Mouse (Mus musculus) testis, postnatal 10 days (tissue): ENCODE measurements around the gene Rfc5.
"Not testable (repeated sequence)": the region's sequence is repeated elsewhere in the genome, so short reads cannot be mapped to it uniquely, and the experiment has no call there.

Experiments used
- DNase-seq: peaks from one replicate; pipeline ENCODE4 v3.0.0; 2021; ENCODE audit warnings: low spot score

Rfc5 gene

DNA sequence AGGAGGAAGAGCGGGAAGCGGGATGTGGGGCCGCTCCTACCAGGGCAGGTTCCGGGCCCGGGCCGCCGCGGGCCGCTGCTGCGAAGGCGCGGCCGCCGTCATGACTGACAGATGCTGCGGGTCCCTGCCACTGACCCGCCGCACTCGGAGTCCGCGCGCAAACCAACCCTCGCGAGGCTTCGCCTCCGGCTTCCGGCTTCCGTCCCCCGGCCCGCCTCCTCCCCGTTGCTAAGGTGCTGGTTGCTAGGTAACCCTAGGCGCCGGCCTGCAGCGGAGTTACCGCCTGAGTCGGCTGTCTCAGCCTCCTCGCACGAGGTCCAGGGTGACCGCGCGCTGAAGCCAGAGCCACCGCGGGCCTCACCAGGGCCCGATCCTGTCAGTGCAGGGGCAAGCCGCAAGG lies at the start of gene Rfc5:
Gene Rfc5 (minus strand): TSS at position 171 of the 400 bp plus-strand sequence.
- DNase-seq: peak; percentile 97

DNA sequence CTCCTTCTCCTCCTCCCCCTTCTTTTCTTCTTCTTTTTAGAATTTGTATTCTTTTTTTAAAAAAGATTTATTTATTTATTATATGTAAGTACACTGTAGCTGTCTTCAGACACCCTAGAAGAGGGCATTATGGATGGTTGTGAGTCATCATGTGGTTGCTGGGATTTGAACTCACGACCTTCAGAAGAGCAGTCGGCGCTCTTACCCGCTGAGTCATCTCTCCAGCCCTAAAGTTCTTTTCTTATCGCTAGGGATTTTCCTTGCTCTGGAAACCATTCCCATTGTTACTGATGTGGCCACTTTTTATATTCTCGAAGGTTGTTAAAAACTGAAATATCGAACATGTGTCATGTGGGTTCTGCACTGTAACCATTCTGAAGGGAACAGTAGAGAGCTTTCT lies 44.7 kb upstream of the Rfc5 start:
- DNase-seq: not testable (repeated sequence)

DNA sequence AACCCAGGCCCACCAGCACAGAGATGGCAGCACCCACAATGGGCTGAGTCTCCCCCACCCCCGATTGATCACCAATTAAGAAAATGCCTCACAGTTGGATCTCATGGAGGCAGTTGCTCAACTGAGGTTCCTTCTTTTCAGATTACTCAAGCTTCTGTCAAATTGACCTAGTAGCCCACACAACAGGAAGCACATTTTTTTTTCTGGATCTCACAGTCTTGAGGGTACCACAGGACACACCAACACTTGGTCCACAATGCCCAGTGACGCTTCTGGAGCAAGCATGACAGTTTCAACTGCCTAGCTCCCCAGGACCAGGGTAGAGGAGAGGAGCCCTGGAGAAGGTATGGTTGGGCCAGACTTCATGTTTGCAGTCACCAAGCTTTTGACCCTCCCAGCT lies 28.6 kb upstream of the Rfc5 start:
- no peak for DNase-seq

DNA sequence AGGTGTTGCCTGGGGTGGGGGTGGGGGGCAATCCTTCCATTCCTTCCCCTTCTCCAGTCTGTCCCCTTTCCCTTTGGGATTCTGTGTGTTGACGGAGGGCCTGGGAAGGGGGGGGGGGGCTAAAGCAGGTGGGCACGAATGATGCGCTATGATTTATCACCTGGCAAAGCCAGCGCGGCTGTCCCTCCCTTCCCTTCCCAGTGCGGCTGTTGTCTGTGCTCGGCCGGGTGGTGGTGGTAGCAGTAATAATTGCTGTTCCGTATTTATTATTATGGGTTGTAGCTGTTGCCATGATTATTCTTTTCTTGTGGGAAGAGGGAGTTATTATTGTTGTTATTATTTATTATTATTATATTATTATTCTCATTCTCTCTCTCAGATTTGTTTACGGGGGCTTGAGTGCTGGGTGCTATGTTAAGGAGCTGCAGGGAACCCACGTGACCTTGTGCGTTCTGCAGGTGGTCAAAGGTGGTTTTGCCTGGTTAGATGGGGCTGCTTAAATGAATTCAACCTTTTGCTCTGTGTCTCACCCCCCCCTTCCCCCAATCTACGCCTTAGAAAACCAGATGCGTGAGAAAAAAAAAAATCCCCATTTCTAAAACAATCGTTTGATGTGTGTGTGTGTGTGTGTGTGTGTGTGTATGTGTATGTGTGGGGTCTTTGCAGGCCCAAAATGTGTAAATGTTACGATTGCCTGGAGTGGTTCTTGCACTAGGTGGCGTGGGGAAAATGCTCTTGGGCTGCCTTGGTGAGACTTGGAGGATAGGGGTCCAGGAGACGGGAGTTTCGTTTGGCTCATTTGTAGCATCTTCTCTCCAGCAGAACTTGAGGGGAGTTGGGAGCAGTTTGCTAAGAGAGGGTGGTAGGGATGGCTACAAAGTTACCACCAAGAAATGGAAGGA lies 26.4 kb upstream of the Rfc5 start:
- no peak for DNase-seq

DNA sequence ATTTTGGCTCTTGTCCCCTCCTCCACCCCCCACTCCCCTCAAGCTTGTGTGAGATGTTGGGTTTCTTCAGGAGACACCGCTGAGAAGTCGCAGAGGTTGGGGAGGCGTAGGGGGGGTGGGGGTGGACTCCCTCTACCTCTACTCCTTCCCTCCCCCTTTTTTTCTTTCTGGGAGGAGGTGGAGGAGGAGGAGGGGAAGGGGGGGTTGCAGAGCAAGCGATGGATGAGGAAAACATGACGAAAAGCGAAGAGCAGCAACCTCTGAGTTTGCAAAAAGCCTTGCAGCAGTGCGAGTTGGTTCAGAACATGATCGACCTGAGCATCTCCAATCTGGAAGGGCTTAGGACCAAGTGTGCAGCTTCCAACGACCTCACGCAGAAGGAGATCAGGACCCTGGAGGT lies 25.8 kb upstream of the Rfc5 start:
- DNase-seq: no peak

DNA sequence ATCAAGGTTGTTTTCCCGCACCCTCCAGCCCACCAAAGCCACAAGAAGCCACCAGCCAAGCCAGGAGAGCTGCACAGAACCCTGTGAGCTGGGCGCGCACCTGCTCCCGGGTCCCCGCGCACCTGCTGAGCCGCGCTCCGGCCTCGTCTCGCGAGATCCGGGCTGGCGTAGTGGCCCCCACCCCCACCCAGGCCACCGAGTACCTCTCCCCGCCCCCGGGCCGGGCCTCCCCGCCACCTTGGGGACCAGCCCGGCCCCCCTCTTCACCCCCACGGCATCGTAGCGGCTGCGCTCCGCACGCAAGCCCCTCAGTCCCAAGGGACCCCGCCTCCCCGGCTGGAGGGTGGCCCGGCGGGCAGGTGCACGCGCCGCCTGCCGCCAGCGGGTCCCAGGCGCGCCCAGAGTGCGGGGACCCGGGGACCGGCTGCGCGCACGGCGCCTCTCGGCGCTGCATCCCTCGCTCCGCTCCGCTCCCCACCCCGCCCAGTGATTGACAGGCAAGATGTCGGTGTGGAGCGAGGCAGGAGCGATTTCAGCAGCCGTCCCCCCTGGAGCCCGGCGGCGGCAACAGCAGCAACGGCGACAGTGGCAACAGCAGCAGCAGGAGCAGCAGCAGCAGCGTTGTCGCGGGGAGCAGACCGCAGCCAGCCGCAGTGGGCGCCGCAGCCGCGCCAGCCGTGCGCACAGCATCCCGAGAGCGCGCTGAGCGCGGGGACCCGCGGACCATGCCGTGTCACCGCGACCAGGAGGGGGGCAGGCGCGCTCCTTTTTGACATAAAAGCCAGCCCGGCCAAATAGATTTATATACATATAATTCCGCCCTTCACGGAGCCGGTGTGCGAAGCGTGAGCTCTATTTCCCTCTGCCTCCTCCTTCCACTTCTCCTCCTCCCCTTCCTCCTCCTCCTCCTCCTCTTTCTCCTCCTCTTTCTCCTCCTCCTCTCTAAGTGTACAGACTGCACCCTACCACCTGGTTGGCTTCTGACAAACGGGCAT lies 25.0 kb upstream of the Rfc5 start, which contains the start of gene Ksr2:
Gene Ksr2 (plus strand): TSS at position 494 of the 995 bp plus-strand sequence.
- DNase-seq: peak; percentile 62

DNA sequence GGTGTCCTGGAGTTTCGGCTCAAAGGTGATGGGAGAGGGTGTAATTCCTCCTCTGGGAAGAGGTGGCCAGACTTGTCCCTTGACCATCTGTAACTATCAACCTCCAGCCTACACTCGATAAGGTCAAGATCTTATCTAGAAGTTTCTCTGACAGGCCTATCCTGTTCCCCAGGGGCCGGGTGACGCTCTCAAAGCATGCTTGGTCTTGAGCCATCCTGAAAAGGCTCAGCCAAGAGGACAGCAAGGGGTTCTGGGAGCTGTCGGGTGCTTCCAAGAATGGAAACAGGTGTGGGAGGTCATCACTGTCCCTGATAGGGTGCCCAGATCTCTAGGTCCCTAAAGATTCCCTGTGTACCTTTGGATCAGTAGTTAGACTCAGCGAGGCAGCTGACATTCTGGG lies 20.5 kb upstream of the Rfc5 start:
- no peak for DNase-seq

DNA sequence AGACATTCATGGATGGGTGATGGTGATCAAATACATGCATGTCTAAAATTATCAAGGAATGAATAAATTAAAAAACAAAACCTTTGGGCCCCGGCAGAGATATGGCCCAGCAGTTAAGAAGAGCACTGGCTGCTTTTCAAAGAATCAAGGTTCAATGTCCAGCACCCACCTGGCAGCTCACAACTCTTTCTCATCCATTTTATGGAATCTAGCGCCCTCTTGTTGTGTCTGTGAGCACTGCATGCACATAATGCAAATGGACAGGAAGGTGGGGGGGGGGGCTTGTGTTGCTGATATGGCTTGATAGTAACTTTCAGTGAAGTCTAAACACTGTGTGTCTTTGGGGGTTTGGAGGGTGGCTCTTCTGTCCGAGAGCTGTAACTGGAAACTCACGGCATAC lies 19.4 kb upstream of the Rfc5 start:
- no peak for DNase-seq

DNA sequence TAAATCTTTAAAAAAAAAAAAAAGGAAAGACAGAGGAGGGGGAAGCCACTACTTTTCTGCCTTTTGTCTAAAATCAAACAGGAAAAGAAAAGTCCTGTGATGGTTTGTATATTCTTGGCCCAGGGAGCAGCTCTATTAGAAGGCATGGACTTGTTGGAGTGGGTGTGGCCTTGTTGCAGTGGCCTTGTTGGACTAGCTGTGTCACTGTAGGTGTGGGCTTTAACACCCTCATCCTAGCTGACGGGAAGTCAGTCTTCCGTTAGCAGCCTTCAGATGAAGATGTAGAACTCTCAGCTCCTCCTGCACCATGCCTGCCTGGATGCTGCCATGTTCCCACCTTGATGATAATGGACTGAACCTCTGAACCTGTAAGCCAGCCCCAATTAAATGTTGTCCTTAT lies 15.8 kb upstream of the Rfc5 start:
- DNase-seq: not testable (repeated sequence)

DNA sequence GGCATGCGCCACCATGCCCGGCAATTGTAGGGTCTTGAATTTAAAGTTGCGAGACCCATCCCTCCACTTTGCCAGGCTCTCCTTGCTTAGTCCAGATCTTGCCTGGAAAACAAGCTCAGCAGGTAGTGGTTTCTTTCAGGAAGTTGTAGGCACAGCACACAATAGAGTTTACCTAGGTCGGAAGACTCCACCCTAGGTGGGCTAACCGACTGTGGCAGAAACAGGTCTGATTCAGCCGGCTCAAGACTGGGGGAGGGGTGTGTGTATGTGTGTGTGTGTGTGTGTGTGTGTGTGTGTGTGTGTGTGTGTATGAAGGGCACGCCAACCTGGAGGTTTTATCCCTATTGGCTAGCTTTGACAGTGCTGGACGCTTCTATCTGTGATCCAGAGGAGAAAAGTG lies 14.8 kb upstream of the Rfc5 start:
- no peak for DNase-seq

DNA sequence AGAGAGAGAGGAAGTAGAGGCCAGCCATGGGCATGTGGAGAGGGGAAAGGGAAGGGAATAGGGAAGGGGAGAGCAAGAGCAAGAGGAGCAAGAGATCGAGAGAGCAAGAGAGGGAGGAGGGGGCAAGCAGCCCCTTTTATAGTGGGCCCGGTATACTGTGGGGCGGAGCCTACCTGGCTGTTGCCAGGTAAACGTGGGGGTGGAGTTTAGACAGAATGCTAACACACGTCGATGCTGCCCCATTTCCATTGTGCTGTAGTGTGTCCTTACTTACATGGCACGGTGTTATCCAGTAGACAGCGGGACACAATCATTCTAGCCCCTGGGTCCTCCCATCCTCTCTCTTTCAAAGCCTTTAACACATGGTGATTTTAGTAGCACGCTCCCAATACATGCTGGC lies 10.4 kb upstream of the Rfc5 start:
- no peak for DNase-seq

DNA sequence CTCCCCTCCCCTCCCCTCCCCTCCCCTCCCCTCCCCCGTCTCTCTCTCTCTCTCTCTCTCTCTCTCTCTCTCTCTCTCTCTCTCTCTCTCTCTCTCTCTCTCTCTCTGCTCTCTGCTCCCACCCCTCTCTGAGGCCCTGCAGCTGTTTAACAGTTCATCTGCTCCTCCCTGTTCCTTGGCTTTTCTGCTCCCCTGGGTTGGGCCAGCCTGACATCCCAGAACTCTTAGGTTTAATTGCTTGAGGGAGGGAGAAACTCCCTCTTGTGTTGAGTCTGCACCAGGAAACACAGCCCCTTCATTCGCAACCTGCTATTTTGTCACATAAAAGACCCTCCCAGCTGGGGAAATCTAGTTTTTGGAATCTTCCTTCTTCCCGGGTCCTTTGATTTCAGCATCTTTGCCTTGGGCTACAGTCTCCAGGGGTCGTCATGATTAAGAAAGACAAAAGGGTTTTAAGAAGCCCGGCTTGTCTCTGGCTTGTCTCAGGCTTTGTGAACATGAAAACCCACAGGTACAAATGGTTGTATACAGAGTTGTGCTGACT lies 9.2 kb upstream of the Rfc5 start:
- DNase-seq: no peak

DNA sequence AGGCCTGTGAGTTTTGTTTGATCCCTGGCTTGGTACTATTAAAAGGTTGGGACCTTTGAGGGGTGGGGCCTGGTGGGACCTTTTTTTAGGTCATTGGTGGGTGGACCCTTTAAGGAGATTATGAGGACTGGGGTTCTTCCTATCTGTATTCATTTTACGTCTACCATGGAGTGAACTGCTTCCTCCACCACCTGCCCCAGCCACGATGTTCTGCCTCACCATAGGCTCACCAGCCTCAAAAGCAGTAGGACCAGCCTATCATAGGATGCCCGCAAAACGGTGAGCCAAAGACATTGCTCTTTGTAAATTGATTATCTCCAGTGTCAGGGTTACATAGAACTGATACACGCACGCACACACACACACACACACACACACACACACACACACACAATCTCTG lies 8.5 kb upstream of the Rfc5 start:
- no peak for DNase-seq

DNA sequence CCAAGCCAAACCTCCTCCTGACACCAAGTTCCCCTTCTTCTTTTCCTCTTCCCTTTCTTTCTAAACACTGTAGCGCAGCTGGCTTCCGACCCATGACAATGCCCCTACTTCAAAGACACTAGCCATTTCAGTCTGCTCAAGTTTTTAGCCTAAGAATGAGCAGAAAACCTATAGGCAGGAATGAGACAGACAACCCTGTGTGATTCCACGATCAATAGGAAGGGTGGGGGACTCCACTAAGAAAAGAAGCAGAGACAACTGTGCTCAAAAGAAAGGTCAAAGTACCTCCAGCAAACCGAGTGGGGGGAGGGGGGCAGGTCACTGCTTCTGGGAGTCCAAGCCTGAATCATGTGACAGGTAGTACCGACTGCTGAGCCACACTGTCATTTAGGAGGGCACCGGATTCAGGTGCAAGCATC lies 7.8 kb upstream of the Rfc5 start:
- no peak for DNase-seq

DNA sequence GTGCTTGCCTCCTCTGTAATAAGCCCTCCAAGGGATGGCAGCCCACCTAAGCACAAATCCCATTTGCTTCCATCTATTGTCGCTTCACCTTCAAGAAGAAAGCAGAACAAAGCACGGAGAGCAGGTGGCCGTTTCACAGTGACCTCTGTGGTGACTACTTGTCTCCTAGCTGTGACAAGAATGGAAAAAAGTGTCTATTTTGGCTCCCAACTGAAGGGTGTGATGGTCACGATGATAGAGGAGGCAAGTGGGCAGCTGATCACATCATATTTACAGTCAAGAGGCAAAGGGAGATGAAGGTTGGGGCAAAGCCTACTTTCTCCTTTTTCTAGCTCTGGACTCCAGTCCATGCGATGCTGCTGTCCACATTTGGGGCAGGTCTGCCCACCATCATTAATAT lies 7.0 kb upstream of the Rfc5 start:
- no peak for DNase-seq

DNA sequence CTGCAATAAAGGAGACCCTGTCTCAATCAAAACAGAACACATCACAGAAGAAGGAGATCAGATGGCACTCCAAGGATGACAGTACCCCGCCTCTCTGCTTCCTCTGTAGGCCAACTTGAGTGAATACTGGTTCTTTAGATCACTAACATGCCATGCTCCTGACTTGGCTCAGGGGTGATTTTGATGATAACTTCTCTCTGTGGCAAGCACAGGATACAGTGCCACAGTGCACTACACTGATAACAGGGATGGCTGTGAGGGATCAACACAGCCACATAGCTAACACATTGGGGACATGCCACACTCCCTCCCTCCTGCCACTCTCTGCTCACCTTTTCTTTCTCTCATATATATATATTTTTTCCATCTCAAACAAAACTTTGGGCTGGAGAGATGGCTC lies 2.0 kb upstream of the Rfc5 start:
- DNase-seq: no peak

DNA sequence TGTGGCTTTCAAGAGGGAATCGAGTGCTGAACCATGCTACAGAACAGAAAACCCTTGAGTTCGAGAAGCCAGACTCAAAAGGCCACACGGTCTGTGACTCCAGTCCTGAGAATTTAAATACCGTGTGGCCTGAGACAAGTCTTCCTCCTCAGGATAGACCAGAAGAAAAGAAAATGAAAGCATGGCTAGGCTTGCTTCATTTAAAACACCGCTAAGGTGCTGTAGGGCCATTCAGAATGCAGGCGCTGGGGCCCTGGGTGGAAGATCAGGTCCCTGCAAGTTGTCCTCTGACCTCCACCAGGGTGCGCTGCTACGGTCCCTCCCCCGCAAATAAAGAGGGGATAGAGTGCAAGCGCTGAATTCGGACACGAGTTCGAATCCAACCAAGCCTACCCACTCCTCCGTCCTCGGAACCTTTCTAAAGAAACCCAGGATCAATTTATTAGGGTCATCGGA lies 523 bp downstream of the Rfc5 start:
- peak; percentile 79 for DNase-seq

DNA sequence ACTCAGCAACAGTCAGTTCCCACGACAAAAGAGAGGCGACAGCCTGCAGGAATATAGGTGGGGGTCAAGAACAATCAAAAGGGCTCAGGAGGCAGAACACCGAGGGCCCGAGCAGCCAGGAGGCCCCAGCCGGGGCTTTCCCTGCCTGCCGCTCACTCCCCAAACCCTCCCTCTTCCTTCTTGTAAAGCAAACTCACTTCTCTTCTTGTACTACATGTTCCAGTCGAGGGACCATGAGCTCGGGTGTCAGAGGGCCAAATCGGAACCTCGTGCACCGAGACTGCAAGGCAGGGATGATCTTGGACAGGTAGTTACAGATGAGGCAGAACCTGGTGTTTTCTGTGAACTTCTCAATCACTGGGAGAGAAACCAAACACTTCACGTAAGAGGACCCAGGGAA lies 5.6 kb downstream of the Rfc5 start:
- no peak for DNase-seq

DNA sequence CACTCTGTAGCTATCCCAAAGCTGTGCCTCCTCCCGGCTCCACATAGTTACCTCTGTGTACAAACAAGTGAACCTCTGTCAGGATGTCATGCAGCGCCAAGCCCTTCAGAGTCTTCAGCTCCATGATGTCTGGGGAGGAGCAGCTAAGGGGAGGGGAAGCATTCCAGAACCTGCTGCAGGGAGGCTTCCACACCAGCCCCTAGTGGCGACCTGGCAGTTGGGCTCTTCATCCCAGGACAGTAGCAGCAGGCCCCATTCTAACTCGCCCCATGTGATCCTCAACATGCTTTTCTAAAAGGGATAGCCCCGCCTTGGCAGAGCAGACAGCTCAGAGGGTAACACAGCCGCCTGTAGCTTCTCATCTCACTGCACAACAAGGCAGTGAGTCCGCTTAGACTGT lies 7.1 kb downstream of the Rfc5 start:
- DNase-seq: no peak

DNA sequence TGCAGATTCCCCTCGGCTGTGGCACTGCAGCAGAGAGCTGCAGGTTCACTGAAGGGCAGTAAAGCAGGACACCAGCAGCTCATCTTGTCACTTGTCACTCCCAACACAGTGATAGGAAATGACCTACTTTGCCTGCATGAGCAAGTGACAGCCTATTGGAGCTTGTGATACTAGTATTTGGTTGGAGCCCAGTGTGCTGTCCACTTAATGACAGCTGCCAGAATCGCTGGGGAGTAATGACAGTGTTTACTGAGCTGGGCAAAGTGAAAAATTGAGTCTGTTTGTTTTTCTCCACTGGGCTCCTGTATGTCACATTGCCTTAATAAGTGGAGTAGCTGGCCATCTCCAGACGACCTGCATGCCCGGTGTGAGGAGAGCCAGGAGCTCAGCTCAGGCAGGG lies 8.6 kb downstream of the Rfc5 start:
- no peak for DNase-seq

DNA sequence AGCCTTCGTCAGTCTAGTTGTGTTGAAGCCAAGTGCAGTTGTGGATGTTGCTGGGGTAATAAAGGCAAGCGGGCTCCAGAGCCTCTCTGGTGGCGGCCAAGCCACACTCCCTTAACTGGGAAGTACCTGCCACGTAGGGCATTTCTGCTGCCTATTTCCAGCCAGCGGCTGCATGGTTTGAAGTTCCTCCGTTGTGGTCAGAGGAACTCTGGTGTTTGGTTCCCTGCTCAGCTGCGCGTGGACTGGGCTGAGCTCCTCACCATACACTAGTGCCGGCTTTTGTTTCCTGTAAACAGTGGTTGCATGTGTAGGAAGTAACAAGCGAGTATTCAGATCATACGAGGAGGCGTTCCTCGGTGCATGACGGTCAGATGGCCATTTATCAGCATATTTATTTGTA lies 11.1 kb downstream of the Rfc5 start:
- DNase-seq: not testable (repeated sequence)

DNA sequence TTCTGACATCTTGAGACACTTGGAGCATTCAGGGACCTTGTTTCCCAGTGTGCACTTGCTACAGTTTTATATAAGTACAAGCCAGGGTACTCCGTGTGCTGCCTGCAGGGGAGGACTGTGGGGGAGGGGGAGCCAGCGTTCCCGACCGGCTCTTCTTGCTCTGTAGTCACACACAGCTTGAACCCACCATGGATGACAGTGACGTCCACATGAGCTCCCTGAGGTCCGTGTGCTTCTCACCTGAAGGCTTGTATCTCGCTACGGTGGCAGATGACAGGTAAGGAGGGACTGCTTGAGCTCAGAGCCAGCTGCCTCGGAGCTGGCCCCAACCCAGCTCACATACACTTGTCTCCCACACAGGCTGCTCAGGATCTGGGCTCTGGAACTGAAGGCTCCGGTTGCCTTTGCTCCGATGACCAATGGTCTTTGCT lies 12.5 kb downstream of the Rfc5 start:
- peak; percentile 67 for DNase-seq
